Mouse (Mus musculus) urinary bladder, adult 2 months (tissue): Measurements from ENCODE around the gene Mad1l1. TPM values are rescaled to one million over a fixed set of nuclear protein-coding genes. Genes with fewer than 3 reads are reported as not detected.

Experiments used
- DNase-seq: peaks from one replicate; pipeline ENCODE4 v3.0.0; 2022; ENCODE audit warnings: low spot score
- polyA plus RNA-seq: library from polyadenylated mRNA; depleted of rRNA; stranded (reverse); fragments of >200 nt; gene quantifications from 2 replicates; pipeline ENCODE4 v1.2.3, GENCODE M21; 2012

The Mad1l1 gene
- polyA plus RNA-seq, 1 experiment: 13.2 TPM

- no peak for DNase-seq
Measured at GRCm38 (mm10) chr5:140324058-140324457, 2.7 kb upstream of the Mad1l1 start.

DNA sequence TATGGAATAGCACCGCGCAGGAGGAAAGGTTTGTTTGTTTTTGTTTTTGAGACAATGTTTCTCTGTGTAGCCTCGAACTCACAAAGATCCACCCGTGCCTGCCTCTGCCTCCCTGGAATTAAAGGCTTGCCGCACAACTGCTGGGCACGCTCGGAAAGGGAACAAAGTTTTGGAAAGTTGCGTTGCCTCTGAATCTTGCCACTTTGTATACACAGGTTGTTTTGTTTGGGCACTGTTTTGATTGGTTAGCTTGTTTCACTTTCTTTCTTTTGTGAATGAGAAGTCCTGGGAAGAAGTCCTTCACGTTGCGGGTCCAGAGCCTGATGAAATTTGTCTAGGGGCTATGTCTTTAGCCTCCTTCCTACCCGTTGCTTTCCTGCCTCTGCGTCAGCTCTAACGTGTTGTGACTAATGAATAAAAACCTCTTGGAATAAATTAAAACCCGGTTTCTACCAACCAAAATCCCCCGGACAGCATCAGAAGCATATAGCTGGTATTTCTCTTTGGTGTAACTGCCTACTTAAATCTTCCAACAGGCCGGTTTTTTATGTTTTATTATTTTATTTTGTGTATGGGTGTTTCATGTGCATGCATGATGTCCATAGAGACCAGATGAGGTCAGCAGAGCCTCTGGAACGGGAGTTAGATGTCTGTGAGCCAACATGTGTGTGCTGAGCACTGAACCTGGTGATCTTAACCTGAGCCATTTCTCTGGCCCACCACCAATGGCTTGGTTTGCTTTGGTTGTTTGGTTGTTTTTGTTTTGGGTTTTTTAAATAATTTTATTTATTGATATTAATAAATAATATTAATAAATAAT, 614 bp upstream of the Mad1l1 start:
- DNase-seq: no peak

DNA sequence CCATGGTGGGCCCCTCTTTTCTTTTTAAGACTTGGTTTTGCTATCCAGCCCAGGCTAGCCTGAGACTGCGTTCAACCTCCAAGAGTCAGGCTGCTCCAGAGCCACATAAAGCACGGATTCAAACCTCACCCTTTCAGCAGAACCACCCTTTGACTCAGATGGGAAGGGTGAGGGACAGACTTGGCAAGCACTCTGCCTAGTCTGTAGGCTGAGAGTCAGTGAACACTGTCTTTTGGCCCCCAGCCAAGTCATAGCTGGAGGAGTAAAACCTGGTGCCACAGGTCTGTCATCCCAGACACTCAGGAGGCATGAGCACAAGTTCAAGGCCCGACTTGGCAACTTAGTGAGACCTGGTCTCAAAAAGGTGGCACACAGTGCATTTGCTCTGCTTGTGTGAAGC, 4.6 kb downstream of the Mad1l1 start:
- no peak for DNase-seq

- no peak for DNase-seq
Measured at GRCm38 (mm10) chr5:140307602-140308001, 13.8 kb downstream of the Mad1l1 start.

GRCm38 (mm10) chr5:140306016-140306415, 15.3 kb downstream of the Mad1l1 start:
- no peak for DNase-seq

- DNase-seq: no peak
Measured at GRCm38 (mm10) chr5:140298291-140298690, 23.1 kb downstream of the Mad1l1 start.

DNA sequence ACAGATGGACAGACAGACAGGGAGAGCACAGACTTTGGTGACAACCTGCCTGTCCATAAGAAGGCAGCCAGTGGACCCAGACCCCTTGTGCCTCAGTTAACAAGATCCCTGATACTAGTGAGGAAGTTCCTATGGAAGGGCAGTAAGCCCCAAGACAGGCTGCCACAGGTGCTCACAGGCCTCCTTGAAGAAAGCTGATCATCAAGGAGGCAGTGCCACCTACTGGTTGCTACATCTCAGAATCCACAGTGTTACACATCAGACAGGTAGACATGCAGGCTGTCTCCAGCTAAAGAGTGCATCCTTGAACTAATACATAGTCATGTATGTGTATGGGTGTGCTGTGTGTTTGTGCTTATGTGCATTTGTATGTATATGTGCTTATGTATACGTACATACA, 29.2 kb downstream of the Mad1l1 start:
- DNase-seq: no peak

DNA sequence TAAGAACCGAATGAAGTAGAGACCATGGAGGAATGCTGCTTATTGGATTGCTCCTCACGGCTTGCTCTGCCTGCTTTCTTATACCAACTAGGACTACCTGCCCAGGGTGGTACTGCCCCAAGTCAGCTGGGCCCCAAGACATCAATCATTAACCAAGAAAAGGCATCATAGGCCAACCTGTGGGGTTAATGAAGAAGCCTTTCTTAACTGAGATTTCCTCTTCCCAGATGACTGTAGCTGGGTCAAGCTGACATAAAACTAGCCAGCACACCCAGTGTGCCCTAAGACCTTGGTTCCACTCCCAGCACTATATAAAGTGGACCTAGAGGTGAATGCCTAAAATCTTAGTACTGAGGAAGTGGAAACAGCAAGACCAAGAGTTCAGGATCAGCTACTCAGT, 32.2 kb downstream of the Mad1l1 start:
- DNase-seq: no peak

GRCm38 (mm10) chr5:140288287-140288686, 33.1 kb downstream of the Mad1l1 start:
- no peak for DNase-seq

DNA sequence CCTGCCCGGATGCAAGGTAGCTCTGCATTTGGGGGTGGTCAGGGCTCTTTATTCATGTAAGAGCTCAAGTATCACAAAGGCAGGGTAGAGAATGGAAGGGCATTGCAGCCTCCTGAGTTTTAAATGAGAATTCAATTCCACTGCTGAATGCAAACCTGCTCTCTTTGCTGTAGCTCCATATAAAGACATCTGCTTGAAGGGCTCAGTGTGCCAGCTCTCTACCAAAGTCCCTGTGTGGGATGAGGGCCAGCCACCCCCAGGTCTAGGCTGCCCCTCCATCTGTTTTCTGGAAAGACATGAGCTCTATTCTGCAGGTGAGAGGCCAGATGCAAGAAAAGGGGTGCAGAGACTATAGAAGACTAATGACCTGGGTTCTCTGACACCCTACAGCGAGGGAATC, 36.6 kb downstream of the Mad1l1 start:
- no peak for DNase-seq

DNA sequence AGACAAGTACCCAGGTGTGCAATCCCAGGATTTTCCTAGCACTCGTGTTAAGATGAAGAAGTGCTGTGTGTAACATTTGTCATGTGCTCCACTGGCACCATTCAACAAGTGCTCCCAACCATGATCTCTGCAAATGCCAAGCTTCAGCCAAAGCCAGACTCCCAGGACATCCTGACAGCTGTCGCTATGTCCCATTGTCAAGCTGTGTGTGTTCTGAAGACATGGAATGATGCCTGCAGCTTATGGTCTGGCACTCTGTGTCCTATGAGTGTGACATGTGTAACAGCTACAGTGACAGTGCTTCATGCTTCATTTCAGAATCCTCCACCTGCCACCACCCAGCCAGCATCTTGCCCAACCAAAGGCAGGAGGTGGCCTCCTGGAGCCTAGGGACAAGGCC, 37.3 kb downstream of the Mad1l1 start:
- DNase-seq: no peak

DNA sequence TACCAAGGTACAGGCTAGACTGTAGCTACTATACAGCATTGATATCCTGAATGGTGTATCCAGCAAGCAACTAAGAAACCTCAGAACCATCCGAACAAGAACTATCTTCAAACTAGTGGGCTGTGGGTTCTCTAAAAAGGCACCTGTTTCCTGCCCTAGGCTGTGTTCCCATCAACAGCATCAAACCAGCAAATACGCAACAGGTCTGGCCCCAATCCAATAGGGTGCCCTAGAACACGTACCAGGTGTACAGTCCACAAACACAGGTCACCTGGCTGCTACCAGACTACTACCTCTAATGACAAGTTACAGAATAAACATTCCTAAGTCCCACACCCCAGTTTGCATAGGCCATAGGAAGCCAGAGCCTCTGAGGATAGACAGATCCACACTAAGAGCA, 38.5 kb downstream of the Mad1l1 start:
- no peak for DNase-seq

- DNase-seq: no peak
Measured at GRCm38 (mm10) chr5:140282376-140282775, 39.0 kb downstream of the Mad1l1 start.

GRCm38 (mm10) chr5:140280205-140280604, 41.1 kb downstream of the Mad1l1 start:
- DNase-seq: no peak

DNA sequence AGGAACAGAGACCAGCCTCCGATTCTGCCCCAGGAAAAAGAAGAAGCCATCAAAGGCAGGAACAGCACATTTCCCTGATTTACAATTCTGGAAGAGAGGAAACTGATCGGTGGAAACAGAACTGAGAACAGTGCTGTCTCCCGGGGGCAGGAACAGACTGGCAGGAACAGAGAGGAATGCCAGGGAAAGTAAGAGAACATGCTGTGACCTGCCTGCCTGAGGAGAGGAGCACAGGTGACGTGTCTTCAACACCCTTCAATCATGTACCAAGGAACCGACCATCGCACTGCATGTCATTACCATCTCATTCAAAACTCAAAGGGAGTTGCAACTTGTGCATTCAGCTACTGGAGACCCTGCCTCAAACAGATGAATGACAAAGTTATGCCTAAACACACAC, 44.6 kb downstream of the Mad1l1 start:
- no peak for DNase-seq

GRCm38 (mm10) chr5:140270976-140271685, 50.2 kb downstream of the Mad1l1 start:
- DNase-seq: no peak

DNA sequence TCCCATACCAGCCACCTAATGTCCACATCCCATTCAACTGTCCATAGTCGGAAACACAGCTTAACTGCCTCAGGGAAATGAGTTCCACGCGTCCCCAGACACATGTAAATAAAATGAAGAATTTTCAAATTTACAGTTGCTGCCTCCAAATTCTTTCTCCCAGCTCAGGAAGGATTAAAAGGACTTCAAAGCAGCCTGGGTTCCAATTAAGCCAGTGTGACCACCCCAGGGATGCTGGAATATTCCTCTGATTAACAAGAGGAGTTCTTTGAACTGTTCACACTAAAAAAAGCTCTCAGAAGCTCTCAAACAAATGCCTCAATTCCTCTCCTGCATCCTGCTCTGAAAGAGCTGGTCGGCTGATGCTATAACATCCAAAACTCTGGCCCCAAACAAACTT, 53.0 kb downstream of the Mad1l1 start:
- no peak for DNase-seq

DNA sequence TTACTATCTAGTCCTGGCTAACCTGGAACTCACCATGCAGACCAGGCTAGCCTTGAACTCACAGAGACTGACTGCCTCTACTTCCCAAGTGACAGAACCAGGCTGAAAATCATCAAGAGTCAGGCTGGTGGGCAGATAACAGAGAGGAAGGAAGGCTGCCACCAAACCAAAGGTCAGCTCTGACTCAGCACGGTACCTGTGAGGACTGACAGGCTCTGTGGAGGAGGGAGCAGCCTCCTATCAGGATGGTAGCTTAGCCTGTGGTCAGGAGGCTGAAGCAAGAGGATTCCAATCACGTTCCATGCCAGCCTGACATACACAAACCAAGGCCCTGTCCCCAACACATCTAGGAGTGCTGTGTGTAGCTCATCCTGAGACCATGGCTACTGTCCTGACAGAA, 54.3 kb downstream of the Mad1l1 start:
- DNase-seq: no peak

DNA sequence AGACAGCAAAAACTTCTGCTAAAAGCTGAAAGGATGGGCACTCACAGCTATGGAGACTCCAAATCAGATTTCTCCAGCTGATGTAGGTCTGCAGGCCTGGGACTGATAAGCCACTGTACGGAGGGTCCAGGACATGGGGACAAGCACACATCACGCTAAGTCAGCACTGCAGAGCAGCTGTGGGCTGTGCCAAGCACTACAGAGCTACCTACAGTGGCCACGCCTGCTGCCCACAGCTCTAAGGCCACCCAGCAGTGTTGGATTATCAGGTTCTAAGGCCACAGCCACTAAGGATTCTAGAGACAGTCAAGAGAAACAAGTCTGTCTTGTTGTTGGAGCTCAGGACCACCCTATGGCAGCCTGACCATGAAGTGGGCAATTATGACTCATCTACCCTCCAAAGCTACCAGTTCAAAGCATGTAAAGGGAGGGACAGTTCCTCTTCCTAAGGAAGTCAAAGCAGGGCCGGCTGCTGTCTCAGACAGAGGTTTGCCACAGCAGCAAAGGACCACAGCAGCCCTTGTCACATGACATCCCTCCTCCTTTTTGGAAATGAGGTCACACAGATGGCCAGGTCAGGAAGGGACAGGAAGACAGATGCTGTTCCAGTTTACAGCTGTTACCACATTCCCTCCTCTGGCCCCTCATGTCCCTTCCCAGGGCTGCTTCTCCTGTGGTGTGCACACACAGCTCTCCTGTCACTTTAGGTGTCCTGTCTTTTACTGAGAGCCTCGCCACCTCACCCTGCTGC, 56.4 kb downstream of the Mad1l1 start:
- no peak for DNase-seq

DNA sequence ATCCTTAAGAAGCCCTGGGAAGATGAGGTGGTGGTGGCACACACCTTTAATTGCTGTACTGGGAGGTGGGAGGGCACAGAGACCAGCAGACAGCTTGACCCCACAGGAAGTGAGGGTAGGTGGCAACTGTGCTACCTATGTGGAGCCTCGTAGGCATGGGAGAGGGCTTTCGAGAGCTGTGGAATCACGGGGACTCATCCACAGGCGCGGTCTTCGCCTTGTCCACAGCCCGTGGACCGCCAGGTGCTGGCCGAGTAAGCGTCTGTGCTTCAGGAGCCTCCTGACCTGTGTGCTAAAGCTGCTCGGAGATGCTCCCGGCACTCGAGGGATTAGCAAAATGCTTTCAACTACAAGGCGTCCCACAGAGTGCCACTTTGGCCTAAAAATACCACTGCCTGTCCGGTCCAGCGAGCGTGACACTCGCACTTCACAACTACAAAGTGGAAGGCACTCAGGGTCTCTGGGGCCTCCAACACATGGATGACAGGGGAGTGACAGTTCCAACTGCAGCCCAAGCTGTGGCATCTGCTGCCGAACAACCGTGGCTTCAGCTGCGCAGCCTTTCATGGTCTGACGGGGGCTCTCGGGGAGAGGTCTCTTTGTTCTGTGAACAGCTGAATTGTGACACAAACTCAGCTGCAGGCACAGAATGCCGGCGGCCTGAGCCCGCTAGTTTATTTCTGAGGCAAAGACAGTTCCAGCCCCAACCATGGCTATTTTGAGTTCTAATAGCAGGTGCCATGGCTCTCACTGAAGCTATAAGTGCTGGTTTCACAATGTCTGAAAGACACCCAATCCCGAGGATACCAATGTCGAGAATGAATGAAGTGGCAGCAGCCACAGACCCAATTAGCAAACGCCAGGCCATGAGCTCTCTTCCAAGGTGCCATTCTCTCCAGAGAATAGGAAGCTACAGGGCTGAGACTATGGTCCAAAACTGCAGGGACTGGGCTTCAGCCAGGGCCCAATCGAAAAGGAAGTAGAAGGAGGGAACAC, 57.3 kb downstream of the Mad1l1 start:
- DNase-seq: no peak

- no peak for DNase-seq
Measured at GRCm38 (mm10) chr5:140262401-140262800, 59.0 kb downstream of the Mad1l1 start.
